Comparison of ENCODE assay signal across 30 mouse cellular contexts in the genomic region with DNA sequence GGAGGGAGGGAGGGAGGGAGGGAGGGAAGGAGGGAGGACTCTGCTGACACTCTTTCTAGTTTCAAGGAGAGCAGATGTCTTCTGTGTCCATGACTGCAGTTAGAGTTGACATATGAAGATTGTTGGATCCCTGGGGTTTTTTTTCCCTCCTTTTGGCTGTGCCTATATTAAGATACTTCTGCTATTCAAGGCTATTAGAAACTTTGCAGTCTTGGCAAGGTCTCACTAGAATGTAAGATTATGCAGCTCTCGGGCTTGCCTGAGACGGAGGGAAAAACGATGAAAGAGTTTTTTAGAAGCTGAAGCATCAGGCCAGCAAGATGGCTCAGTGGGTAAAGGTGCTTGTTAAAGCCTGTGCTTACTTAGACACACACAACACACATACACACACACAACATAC.
DNase-seq lines count a peak whose midpoint lies in the region; ATAC-seq and TF ChIP-seq lines count a peak whose summit lies in the region.
"Had no signal": no experiment of that assay in that cellular context is flagged by ENCODE, and none has a peak within 500 bp of the region (broad histone marks: within the 10 kb centered on the region; RNA-seq: fewer than 3 reads in every experiment).

No protein-coding gene starts in this region.

- H3K27ac ChIP-seq in forebrain, embryonic 15.5 days (replicated peaks), result peak overlapping the region; percentile 8; the same call in 1 of the 2 replicates
- H3K27ac ChIP-seq in forebrain, embryonic 11.5 days (ENCODE audit: low read depth, low read length), result no peak overlapping the region
- H3K27ac ChIP-seq in kidney, embryonic 15.5 days, result peak overlapping the region; percentile 9; the same call in 1 of the 2 replicates
- H3K27ac ChIP-seq in stomach, embryonic 15.5 days, result peak overlapping the region; percentile 36; the same call in 1 of the 2 replicates
- H3K27ac ChIP-seq: forebrain, embryonic 10.5 days; gastrocnemius, adult 2 months; hindbrain, embryonic 14.5 days; liver, embryonic 14.5 days; midbrain, embryonic 10.5 days; midbrain, embryonic 15.5 days; neural tube, embryonic 15.5 days had no signal

- H3K4me1 ChIP-seq in forebrain, embryonic 15.5 days, result no peaks in the 10 kb centered on the region
- H3K4me1 ChIP-seq in forebrain, embryonic 11.5 days (replicated peaks; ENCODE audit: control insufficient read depth, insufficient read depth, low read length), result 0 out of 2 replicates have a peak, but pooled peaks cover 2% of the 10 kb centered on the region
- H3K4me1 ChIP-seq in kidney, embryonic 15.5 days, result peaks cover 21% of the 10 kb centered on the region; the same call in 1 of the 2 replicates
- no peaks in the 10 kb centered on the region for H3K4me1 ChIP-seq in stomach, embryonic 15.5 days

- H3K4me3 ChIP-seq in forebrain, embryonic 15.5 days, result no peak overlapping the region
- H3K4me3 ChIP-seq in forebrain, embryonic 11.5 days (ENCODE audit: low read depth, low read length), result no peak overlapping the region
- no peak overlapping the region for H3K4me3 ChIP-seq in kidney, embryonic 15.5 days (replicated peaks)
- H3K4me3 ChIP-seq in stomach, embryonic 15.5 days (replicated peaks), result no peak overlapping the region
- H3K4me3 ChIP-seq: forebrain, embryonic 10.5 days; gastrocnemius, adult 2 months; heart, embryonic 12.5 days; midbrain, embryonic 10.5 days; midbrain, embryonic 15.5 days; neural tube, embryonic 15.5 days had no signal

- TF ChIP-seq CTCF in brain, embryonic 14.5 days (IDR thresholded peaks at IDR 0.05; ENCODE audit: borderline replicate concordance, extremely low read depth, insufficient read depth, insufficient read length), result no peak

- DNase-seq in forebrain, embryonic 11.5 days (ENCODE audit: low spot score), result no peak
- DNase-seq in kidney, postnatal 10 days, result no peak
- peak; percentile 21 for DNase-seq in brain, embryonic 14.5 days (ENCODE audit: low read depth)
- no peak for DNase-seq in layer of hippocampus, postnatal 10 days (ENCODE audit: low spot score in 2 of 2)
- DNase-seq: cerebellum, adult 2 months; cerebellum, postnatal 14 days; gastrocnemius, adult 2 months; gastrocnemius, postnatal 36 days; heart, adult 18-20 months; kidney, adult 18-20 months; kidney, postnatal 4 days; layer of hippocampus, postnatal 36 days; liver; lung, adult 2 months; lung, postnatal 14 days; thymus, adult 18-20 months; thymus, postnatal 25 days had no signal

- H3K9me3 ChIP-seq in forebrain, embryonic 15.5 days, result no peaks in the 10 kb centered on the region
- H3K9me3 ChIP-seq in forebrain, embryonic 11.5 days (ENCODE audit: control insufficient read depth, low read length), result no peaks in the 10 kb centered on the region
- no peaks in the 10 kb centered on the region for H3K9me3 ChIP-seq in kidney, embryonic 15.5 days (replicated peaks)
- H3K9me3 ChIP-seq in stomach, embryonic 15.5 days, result no peaks in the 10 kb centered on the region
- H3K9me3 ChIP-seq: forebrain, embryonic 10.5 days; midbrain, embryonic 10.5 days; midbrain, embryonic 15.5 days; neural tube, embryonic 15.5 days had no signal

- H3K4me2 ChIP-seq in forebrain, embryonic 15.5 days (replicated peaks), result no peak overlapping the region
- H3K4me2 ChIP-seq in forebrain, embryonic 11.5 days (ENCODE audit: low read depth, low read length, severe bottlenecking), result no peak overlapping the region
- H3K4me2 ChIP-seq in kidney, embryonic 15.5 days, result no peak overlapping the region
- no peak overlapping the region for H3K4me2 ChIP-seq in stomach, embryonic 15.5 days
- H3K4me2 ChIP-seq: heart, embryonic 12.5 days; hindbrain, embryonic 14.5 days; midbrain, embryonic 15.5 days; neural tube, embryonic 15.5 days had no signal

- ATAC-seq in forebrain, embryonic 15.5 days (replicated peaks), result no peak
- no peak for ATAC-seq in forebrain, embryonic 11.5 days (replicated peaks; ENCODE audit: low FRiP score)
- ATAC-seq in kidney, embryonic 15.5 days (replicated peaks; ENCODE audit: low FRiP score), result no peak
- no peak; the same call in 1 of the 2 replicates for ATAC-seq in stomach, embryonic 15.5 days (ENCODE audit: insufficient read depth, low FRiP score, low read depth)
- no peak for ATAC-seq in erythroblast, adult 5-6 weeks (replicated peaks; ENCODE audit: low FRiP score, poor library complexity, severe bottlenecking)
- ATAC-seq: midbrain, embryonic 15.5 days; Patski had no signal

- WGBS in forebrain, embryonic 15.5 days, result 43% methylated on average over 3 of the region's 3 CpGs
- WGBS in forebrain, embryonic 11.5 days, result 81% methylated on average over 3 of the region's 3 CpGs
- WGBS in kidney, embryonic 15.5 days, result 65% methylated on average over 3 of the region's 3 CpGs
- WGBS in stomach, embryonic 15.5 days, result 35% methylated on average over 3 of the region's 3 CpGs

- H3K9ac ChIP-seq in forebrain, embryonic 15.5 days (replicated peaks), result no peak overlapping the region
- H3K9ac ChIP-seq in forebrain, embryonic 11.5 days (ENCODE audit: low read length), result no peak overlapping the region
- no peak overlapping the region for H3K9ac ChIP-seq in kidney, embryonic 15.5 days
- H3K9ac ChIP-seq in stomach, embryonic 15.5 days, result no peak overlapping the region
- H3K9ac ChIP-seq: heart, embryonic 12.5 days; hindbrain, embryonic 14.5 days; liver, embryonic 14.5 days; midbrain, embryonic 15.5 days; neural tube, embryonic 15.5 days had no signal

- no peak for TF ChIP-seq POLR2A in brain, embryonic 14.5 days (IDR thresholded peaks at IDR 0.05; ENCODE audit: borderline replicate concordance, extremely low read depth, insufficient read depth, insufficient read length, poor library complexity, severe bottlenecking)

- H3K27me3 ChIP-seq in forebrain, embryonic 15.5 days, result no peaks in the 10 kb centered on the region
- H3K27me3 ChIP-seq in forebrain, embryonic 11.5 days (ENCODE audit: control insufficient read depth, insufficient read depth, low read length), result no peaks in the 10 kb centered on the region
- no peaks in the 10 kb centered on the region for H3K27me3 ChIP-seq in kidney, embryonic 15.5 days
- H3K27me3 ChIP-seq in stomach, embryonic 15.5 days (replicated peaks), result no peaks in the 10 kb centered on the region
- H3K27me3 ChIP-seq: heart, embryonic 12.5 days; midbrain, embryonic 15.5 days; neural tube, embryonic 15.5 days; Patski had no signal

- no peaks in the 10 kb centered on the region for H3K36me3 ChIP-seq in forebrain, embryonic 15.5 days
- no peaks in the 10 kb centered on the region for H3K36me3 ChIP-seq in forebrain, embryonic 11.5 days (ENCODE audit: control insufficient read depth, insufficient read depth, low read length)
- no peaks in the 10 kb centered on the region for H3K36me3 ChIP-seq in kidney, embryonic 15.5 days
- no peaks in the 10 kb centered on the region for H3K36me3 ChIP-seq in stomach, embryonic 15.5 days
- H3K36me3 ChIP-seq: forebrain, embryonic 10.5 days; G1E; heart, embryonic 12.5 days; midbrain, embryonic 10.5 days; midbrain, embryonic 15.5 days; neural tube, embryonic 15.5 days had no signal
